Mouse (Mus musculus): Measurements from ENCODE around the gene Gm30083.

Gene Gm30083

GRCm38 (mm10) chr14:33958186-33958585 lies 56.8 kb downstream of the Gm30083 start:
- 58% methylated on average over 4 of the region's 4 CpGs for WGBS

DNA sequence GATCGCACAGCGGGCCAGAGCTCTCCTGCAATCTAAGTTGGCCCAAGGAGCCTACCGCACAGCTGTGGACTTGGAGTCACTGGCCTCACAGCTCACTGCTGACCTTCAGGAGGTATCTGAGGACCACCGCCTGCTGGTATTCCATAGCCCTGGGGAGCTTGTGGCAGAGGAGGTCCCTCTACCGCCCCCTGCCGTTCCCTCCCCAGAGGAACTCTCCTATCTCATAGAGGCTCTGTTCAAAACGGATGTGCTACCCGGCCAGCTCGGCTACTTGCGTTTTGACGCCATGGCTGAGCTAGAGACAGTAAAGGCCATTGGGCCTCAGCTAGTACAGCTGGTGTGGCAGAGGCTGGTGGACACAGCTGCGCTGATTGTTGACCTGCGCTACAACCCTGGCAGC lies 58.9 kb downstream of the Gm30083 start:
- 89% methylated on average over 13 of the region's 13 CpGs for whole genome bisulfite sequencing

DNA sequence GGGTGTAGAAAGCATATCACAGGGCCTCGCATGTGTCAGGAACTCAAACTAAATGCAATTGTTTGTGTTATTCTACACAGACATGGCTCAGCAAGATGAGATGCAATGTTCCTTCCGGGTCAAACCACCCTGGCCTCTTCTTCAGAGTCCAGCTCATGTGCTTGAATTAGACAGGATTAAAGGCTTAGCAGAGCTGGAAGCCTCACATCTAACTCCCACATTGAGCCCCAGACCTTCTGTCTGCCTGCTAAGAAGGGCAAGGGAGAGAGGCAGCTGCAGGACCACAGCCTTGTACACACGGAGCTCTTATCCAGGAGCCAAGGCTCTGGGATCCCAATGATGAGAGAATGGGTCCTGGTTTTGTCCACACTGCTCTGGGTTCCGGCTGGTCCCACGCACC lies 61.2 kb downstream of the Gm30083 start, which contains the start of gene Rbp3:
Gene Rbp3 (plus strand): TSS at position 243 of the 400 bp plus-strand sequence.
- WGBS: 86% methylated on average over 5 of the region's 5 CpGs

DNA sequence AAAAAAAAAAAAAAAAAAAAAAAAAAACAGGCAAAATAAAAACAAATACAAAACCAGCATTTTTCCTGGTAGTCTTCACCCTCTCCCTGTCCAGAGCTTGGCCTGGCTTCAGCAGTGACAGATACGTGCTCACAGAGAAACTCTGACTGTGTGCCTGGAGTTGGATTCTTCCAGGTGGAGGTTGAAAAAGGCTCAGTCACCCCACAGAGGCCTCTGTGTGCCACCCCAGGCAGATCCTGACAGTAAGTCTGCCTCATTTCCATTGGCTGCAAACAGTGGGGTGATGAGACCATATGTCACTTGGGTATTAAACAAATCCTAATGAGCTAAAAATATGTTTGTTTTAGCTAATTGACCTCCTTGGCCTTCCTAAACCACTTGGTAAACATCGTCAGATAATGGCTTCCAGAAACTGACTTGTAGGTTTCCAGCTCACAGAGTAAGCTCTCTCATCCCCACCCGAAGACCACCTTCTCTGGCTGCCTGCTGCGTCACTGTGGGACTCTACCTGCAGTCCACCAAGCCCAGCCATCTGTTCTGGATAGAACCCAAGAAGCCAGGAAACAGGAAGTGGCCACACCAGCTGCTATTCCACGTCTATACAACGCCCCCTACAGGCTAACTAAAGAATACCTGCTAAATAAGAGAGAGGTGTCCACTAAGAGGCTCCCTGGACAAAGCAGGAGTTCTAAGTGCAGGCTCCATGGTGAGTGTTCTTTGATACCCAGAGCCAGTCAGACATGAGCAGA lies 62.6 kb downstream of the Gm30083 start:
- WGBS: 59% methylated on average over 6 of the region's 6 CpGs

GRCm38 (mm10) chr14:33946125-33946524 lies 68.9 kb downstream of the Gm30083 start:
- 82% methylated on average over 6 of the region's 6 CpGs for WGBS

GRCm38 (mm10) chr14:33942222-33942621 lies 72.8 kb downstream of the Gm30083 start:
- 80% methylated on average over 5 of the region's 5 CpGs for WGBS

- 85% methylated on average over 8 of the region's 8 CpGs for WGBS
Observed at GRCm38 (mm10) chr14:33940739-33941138, 74.2 kb downstream of the Gm30083 start, which contains the start of gene Gdf2. Gdf2 (plus strand) TSS chr14:33941039.

DNA sequence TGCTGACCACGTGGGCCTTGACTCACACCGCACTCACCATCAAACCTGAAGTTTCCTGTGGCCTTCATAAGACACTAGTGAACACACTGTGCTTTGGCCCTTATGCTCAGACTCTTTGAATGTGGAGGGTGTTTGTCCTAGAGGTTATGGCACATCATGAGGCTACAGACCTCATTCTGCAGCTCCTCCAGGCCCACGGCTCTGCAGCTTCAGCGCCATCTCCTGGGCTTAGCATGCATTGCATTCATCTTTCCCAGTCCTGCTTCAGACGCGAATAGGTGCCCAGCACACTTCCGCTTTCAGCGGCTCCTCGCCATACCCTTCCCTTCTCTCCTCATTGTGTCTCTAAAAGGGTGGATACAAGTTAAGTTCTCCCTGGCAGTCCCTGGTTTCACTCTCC lies 75.9 kb downstream of the Gm30083 start:
- WGBS: 29% methylated on average over 9 of the region's 9 CpGs
